Mouse (Mus musculus) right cerebral cortex, postnatal 36 days (tissue): ENCODE measurements around the gene Fbxw5.

Experiments used
- DNase-seq, 2 experiments: peaks; one replicate each; pipeline ENCODE4 v3.0.0; 2022; ENCODE audit warnings: low spot score in 2 of 2, mixed read lengths in 1 of 2

Gene Fbxw5

DNA sequence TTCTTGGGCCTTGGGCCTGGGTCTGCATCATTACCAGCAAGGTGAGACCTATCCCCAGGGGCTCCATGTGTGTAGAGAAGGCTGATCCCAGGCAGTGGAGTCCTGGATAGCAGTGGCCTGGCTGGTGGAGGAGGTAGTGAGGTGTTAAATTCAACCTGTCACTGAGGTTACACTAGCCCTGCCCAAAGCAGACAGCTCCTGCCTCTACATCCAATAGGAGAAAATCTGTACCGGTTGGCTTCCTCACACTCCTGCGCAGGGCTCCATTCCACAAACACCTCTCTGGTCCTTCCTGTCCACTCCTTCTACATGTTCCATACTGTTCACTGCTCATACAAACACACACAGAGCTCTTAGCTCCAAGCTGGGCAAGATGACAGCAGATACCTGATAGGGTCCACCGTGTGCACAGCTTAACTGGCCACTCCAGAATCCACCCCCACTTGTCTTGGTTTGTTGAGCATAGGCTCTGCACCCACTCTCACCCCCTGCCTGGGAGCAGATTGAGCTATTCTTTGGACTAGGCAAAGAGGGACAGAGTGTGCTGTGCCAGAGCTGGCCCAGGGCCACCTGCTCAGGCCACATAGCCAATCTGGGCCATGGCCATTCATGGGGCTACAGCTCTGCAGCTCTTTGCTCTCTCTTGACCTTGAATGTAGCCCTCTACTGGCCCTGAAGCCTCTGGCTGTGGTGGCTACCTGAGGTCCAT, 22.4 kb upstream of the Fbxw5 start:
- peak; percentile 66 for DNase-seq

DNA sequence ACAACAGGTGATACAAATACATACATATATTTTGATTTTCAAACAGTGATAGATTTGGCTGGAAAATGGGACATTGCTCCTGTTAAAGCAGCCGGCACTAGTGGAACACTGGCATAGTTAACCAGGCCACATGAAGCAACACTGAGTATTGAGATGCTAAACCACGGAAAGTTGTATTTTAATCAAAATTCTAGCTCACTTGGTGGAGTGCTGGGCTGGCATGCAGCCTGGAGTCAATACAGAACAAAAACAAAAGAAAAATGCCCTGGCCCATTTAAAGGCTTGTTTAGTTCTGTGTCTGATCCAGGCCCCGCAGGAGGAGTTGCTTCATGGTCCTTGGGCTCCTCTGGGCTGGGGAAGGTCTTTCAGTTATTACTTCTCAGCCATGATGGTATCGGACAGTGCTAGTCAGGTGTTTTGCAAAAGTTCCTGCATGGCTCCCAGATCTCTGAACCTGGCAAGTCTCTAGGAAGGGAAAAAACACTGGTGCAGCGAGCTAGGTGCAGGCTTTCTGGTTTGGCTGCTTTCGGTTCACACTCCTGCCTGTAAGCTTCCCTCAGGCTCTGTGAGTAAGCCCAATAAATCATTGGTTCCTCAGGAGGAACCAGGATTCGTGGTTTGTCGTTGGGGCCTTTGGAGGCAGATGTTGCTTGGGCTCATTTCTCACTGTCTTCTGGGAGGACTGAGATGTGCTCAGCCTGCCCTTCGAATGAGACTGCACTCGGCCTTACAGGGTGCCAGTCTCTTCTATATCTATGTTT, 20.8 kb upstream of the Fbxw5 start:
- DNase-seq: no peak

GRCm38 (mm10) chr2:25480541-25480940, 20.0 kb upstream of the Fbxw5 start:
- DNase-seq: no peak

GRCm38 (mm10) chr2:25482969-25483368, 17.6 kb upstream of the Fbxw5 start:
- no peak for DNase-seq

GRCm38 (mm10) chr2:25484901-25485647, 15.5 kb upstream of the Fbxw5 start:
- no peak for DNase-seq

GRCm38 (mm10) chr2:25487965-25488670, 12.4 kb upstream of the Fbxw5 start:
- no peak for DNase-seq

GRCm38 (mm10) chr2:25488671-25489068, 11.9 kb upstream of the Fbxw5 start:
- no peak for DNase-seq

DNA sequence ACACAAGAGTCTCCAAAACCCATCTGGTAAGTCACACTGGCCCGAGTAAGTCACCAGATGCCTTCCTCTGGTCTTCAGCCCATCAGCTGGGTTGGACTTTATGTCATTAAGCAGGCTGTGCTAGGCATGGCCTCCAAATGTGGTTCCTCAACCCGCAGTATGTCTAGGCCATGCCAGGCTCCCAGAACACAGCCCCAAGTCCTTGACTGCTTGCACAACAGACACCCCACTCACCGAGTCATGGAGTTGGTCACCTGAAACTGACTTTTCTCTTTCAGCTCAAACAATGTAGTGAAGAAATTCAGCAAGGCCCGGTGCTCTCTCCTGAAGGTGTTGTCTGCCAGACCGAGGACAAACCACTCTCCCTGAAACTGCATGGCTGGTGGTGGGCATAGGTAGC, 7.6 kb upstream of the Fbxw5 start:
- no peak for DNase-seq

- DNase-seq: no peak
Measured at GRCm38 (mm10) chr2:25493476-25493961, 7.0 kb upstream of the Fbxw5 start, which contains the start of gene Lcn12. TSS of gene Lcn12 (minus strand) at chr2:25493911.

DNA sequence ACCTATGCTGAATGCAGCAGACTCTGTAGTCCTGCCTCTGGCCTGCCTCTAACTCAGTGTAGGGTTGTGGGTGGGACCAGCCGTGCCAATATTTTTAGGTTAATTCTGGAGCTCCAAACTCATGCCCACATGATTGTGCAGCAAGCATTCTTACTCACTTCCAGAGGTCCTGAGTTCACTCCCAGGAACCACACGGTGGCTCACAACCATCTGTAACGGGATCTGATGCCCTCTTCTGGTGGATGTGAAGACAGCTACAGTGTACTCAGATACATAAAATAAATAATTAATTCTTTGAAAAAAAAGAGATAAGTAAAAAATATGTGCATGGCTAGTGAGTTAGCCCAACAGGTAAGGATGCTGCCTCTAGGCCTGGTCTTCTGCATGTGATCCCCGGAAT, 4.1 kb upstream of the Fbxw5 start:
- no peak for DNase-seq

GRCm38 (mm10) chr2:25497846-25498575, 2.5 kb upstream of the Fbxw5 start:
- no peak for DNase-seq

DNA sequence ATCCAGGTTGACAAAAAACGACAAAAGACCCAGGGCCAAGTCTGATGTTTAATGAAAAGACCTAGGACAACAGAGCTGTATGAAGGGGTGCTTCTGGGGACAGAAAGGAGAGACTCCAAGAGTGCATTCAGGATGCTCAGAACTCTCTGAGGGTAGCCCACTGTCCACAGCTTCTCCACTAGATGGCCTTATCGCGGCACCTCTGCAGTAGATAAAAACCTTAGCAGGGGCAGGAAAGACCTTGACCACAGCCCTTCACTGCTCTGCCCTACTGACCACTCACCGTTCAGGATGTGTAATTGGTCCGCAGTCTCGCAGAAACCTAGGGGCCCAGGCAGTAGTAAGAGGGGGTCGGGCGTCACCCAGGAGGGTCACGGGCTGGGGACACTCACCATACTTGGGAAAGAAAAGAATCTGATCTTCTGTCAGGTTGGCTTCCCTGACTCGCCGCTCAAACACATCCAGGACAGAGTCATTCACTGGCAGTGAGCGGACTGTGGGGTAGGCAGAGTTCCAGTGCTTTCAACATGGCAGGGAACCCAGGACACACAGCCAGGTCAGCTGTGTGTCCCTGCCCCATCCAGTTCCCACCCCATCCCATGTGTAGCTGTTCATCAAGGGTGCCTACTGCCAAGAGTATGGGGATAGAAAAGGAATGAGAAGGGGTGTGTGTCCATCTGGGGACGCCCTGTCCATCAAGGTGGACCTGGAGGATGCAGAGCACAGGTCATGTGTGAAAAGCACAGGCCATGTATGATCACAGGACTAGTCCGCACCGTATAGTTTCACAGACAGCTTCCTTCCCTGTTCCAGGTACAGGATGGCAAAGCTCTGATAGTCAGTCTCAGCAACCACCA, 1.7 kb upstream of the Fbxw5 start:
- no peak for DNase-seq

DNA sequence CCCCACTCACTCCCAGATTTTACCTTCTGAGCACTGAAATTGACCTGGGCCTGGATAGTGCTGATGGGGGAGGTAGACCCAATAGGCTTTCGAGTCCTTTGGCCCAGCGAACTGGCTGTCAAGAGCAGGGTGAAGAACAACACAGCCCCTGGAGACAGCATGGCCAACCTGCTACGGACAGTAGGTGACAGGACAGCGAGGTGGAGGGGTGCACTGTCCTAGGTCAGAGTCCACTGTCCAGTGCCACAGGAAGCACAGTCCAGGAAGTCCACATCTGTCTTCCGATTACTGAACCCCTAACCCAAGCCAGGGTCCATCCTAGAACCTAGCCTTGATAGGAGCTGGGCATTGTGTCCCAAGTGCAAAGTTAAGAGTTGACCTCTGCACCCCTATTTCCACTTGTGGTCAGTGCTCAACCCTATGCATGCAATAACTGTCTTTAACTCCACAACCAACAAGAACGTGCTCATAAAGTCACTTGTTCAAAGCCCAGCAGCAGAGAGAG, 427 bp upstream of the Fbxw5 start:
- no peak for DNase-seq

DNA sequence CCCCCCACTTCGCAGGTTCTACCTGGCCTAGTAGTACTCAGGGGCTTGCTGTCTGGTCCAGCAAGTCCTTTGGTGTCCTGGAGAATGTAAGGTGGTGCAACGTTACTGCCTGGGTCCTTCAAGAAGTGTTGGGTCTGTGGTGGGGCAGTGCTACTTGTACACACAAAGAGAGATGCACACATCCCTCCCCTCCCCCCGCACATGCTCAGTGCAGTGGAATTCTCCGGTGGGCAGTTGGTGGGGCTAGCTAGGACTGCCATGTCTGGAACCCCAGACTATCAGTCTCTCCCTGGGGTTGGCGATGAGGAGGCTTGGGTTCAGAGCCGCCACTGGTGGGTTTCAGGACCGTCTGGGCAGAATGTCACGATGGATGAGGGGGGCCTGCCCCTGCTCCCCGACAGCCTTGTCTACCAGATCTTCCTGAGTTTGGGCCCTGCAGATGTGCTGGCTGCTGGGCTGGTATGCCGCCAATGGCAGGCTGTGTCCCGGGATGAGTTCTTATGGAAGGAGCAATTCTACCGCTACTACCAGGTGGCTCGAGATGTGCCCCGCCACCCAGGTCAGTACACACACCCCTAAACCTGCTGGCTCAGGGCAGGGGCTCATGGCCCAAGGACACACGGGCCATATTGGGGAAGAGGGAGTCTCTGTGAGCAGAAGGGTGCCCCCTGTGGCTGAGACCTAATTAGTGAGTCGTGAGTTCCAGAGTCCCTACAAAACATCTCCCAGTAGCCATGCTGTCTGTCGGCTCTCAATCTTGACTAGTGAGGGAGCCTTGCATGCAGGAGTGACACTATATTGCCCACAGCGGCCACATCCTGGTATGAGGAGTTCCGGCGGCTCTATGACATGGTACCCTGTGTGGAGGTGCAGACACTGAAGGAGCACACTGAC, 1.3 kb downstream of the Fbxw5 start, which contains the start of gene C8g:
C8g (minus strand) TSS at position 127 of the 894 bp plus-strand sequence.
- no peak for DNase-seq

- no peak for DNase-seq
Measured at GRCm38 (mm10) chr2:25502726-25503125, 2.2 kb downstream of the Fbxw5 start.

- DNase-seq: no peak
Measured at GRCm38 (mm10) chr2:25504538-25504937, 4.0 kb downstream of the Fbxw5 start.

- no peak for DNase-seq
Measured at GRCm38 (mm10) chr2:25505000-25505399, 4.5 kb downstream of the Fbxw5 start.

DNA sequence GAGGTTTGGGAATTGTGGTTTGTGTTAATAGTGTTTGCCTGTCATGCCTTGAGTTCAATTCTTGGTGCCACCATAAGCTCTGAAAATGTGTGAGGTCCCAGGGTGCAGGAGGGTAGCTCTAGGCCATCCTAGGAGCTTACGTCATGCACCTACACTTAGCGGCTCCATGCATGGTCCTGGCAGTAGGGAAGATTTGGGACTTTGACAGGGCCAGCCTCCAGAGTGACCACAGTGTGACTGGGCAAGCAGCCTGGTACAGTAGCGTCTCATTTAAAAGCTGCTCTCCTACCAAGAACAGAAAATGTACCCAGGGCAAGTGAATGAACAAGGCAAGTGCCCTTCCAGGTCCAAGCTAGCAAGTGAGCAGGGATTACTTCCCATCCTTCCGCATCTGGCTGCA, 5.3 kb downstream of the Fbxw5 start:
- no peak for DNase-seq

DNA sequence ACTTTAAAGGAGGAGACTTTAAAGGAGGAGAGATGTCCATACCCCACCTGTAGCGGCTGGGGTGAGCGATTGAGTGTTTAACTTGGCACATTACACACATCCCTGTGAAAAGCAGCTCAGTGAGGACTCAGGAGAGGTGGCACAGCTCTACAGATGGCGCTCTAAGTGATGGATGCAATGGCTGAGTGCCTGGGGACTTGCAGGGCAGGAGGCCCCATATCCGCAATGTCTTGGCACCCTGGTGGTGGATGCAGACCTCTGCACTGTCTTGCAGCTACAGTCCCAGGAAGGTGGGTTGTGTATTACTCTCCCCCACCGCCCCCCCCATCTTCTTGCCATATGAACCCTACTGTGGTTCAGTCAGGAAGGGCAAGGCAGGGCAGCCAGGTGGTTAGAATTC, 6.4 kb downstream of the Fbxw5 start:
- DNase-seq: no peak
